Mouse (Mus musculus): ENCODE data around the gene Dennd5b. TPM values are rescaled to one million over a fixed set of nuclear protein-coding genes. Genes with fewer than 3 reads are reported as not detected.
A peak's percentile ranks its signal among the peaks of the same experiment; 100 is the strongest.

Dennd5b gene
- polyA plus RNA-seq, 1 experiment, result 23.1 TPM

- no peak for DNase-seq (ENCODE audit: extremely low spot score in 1 of 2, low spot score in 1 of 2)
Observed at GRCm38 (mm10) chr6:149103451-149103850, 2.0 kb upstream of the Dennd5b start.

DNA sequence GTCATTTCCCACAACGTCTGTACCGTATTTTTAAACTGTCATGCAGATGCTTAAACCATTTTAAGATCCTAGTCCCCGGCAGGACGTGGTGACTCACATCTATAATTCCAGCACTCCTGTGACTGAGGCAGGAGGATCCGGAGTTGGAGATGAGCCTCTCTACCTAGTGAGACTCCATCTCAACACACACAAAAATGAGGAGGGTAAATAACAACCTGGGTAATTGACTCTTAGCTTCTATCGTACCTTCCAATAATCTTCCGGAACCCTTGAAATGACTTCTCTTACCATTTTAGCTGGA, 413 bp upstream of the Dennd5b start:
- DNase-seq (ENCODE audit: extremely low spot score in 1 of 2, low spot score in 1 of 2), result no peak

DNA sequence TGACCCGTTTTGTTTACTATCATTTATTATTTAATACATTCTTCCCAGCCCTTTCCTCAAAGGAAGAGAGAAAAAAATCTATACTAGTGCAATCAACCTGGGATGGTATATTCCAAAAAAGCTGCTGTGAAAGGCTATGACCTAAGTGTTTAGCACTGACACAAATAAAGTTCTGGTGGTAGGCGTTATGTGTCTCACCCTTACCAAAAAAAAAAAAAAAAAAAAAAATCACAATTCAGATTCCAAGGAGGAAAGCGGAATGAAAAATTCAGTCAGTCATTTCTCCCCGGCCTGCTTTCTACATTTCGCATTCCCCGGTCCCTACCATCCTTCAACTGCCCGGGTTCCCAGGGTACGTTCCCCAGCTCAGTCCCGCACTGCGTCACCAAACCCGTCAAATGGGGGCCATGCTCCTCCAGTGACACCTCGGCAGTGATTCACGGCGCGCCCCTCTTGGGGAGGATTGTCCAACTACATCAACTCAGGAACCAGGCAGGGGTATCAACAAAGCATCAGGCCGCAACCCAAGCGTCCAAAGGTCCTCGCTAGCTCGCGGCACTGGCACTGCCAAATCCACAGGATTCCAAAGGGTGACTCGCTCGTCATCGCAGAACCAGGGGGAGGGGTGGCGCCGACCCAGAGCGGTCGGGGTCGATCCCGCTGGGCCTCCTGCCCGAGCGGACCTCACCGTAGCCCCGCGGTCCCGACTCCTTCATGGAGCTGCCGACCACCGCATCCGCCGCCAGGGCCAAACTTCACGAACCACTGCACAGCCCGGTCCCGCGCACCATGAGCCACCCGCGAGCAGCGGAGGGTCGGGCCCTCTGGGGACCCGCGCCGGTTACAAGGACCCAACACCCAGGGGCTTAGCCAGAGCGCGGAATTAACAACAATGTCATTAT, 1.1 kb downstream of the Dennd5b start:
- DNase-seq (ENCODE audit: extremely low spot score in 1 of 2, low spot score in 1 of 2), result peak; percentile 38 to 74

GRCm38 (mm10) chr6:149098993-149099392, 2.5 kb downstream of the Dennd5b start:
- no peak for DNase-seq (ENCODE audit: extremely low spot score in 1 of 2, low spot score in 1 of 2)

- DNase-seq (ENCODE audit: extremely low spot score in 1 of 2, low spot score in 1 of 2), result no peak
Observed at GRCm38 (mm10) chr6:149097276-149097675, 4.2 kb downstream of the Dennd5b start.

GRCm38 (mm10) chr6:149096233-149096632, 5.2 kb downstream of the Dennd5b start:
- no peak for DNase-seq (ENCODE audit: extremely low spot score in 1 of 2, low spot score in 1 of 2)

DNA sequence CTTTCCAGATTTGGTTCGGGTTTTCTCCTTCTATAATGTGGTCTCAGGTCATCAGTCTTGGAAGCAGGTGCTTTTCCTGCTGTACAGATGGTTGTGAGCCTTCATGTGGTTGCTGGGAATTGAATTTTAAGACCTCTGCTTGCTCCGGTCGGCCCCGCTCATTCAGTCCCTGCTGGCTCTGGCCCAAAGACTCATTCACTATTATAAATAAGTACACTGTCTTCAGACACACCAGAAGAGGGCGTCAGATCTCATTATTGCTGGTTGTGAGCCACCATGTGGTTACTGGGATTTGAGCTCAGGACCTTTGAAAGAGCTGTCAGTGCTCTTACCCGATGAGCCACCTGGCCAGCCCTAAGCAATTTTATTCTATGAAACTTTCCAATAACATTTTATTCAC, 6.1 kb downstream of the Dennd5b start:
- DNase-seq (ENCODE audit: extremely low spot score in 1 of 2, low spot score in 1 of 2), result no peak

- DNase-seq (ENCODE audit: extremely low spot score in 1 of 2, low spot score in 1 of 2), result no peak
Observed at GRCm38 (mm10) chr6:149094555-149094954, 6.9 kb downstream of the Dennd5b start.

GRCm38 (mm10) chr6:149093465-149093864, 8.0 kb downstream of the Dennd5b start:
- DNase-seq (ENCODE audit: extremely low spot score in 1 of 2, low spot score in 1 of 2), result no peak

DNA sequence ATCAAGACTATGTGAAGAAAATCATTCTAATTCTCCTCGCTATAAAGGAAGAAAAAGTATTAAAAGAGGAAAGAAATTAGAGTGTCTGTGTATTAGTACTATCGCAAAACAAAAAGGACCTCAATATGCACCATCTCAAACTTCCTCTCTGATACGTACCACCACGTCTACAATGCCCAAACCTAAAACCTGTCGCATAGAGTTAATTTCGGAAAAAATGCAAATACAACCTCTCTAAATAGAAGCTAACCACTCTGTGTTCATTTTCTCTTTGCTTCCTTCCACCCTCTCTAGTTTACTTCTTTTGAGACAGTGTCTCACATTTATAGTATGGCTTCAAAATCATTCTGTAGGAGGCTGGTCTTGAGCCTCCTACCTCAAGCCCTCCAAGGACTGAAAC, 9.1 kb downstream of the Dennd5b start:
- DNase-seq (ENCODE audit: extremely low spot score in 1 of 2, low spot score in 1 of 2), result no peak

- DNase-seq (ENCODE audit: extremely low spot score in 1 of 2, low spot score in 1 of 2), result no peak
Observed at GRCm38 (mm10) chr6:149077136-149077808, 24.2 kb downstream of the Dennd5b start.

GRCm38 (mm10) chr6:149073854-149074253, 27.6 kb downstream of the Dennd5b start:
- peak in 1 of 2 experiments; percentile 44 for DNase-seq (ENCODE audit: extremely low spot score in 1 of 2, low spot score in 1 of 2)

- no peak for DNase-seq (ENCODE audit: extremely low spot score in 1 of 2, low spot score in 1 of 2)
Observed at GRCm38 (mm10) chr6:149072873-149073272, 28.6 kb downstream of the Dennd5b start.

- DNase-seq (ENCODE audit: extremely low spot score in 1 of 2, low spot score in 1 of 2), result no peak
Observed at GRCm38 (mm10) chr6:149070592-149071124, 30.8 kb downstream of the Dennd5b start.

DNA sequence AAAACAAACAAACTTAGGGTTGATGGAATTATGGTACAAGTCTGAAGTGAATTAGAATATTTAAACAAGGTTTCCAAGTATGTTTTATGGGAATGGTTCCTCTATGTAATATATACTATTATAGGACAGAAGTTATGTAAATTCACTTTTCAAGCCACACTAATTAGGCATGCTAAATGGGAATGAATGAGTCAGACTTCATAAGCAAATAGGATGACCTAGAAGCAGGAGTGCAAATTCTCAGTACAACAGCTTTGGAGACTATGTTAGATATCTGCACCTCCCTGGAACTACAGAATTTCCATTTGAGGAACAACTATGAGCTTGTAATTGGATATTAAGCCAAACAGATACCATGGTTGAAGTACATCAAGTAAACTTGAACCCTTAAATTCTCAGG, 38.1 kb downstream of the Dennd5b start:
- no peak for DNase-seq (ENCODE audit: extremely low spot score in 1 of 2, low spot score in 1 of 2)

GRCm38 (mm10) chr6:149060670-149061387, 40.7 kb downstream of the Dennd5b start:
- DNase-seq (ENCODE audit: extremely low spot score in 1 of 2, low spot score in 1 of 2), result peak; percentile 50 to 70

- no peak for DNase-seq (ENCODE audit: extremely low spot score in 1 of 2, low spot score in 1 of 2)
Observed at GRCm38 (mm10) chr6:149057947-149058391, 43.5 kb downstream of the Dennd5b start.

DNA sequence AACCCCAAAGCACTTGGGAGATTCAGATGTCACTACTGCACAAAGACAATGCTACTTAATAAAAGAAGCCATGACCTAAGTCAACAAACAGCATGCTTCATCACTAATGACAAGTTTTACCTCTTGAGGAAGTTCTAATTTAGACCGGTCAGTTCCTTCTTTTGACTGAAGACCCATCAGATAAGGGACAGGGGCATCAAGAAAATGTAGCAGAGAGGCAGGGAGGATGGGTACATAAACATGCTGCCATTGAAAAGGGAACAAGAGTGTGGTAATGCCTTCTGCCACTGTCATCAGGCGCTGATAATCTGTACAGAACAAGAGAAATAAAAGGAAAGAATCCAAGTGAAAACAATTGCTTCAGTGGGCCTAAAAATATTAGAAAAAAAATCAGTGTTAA, 46.7 kb downstream of the Dennd5b start:
- no peak for DNase-seq (ENCODE audit: extremely low spot score in 1 of 2, low spot score in 1 of 2)

DNA sequence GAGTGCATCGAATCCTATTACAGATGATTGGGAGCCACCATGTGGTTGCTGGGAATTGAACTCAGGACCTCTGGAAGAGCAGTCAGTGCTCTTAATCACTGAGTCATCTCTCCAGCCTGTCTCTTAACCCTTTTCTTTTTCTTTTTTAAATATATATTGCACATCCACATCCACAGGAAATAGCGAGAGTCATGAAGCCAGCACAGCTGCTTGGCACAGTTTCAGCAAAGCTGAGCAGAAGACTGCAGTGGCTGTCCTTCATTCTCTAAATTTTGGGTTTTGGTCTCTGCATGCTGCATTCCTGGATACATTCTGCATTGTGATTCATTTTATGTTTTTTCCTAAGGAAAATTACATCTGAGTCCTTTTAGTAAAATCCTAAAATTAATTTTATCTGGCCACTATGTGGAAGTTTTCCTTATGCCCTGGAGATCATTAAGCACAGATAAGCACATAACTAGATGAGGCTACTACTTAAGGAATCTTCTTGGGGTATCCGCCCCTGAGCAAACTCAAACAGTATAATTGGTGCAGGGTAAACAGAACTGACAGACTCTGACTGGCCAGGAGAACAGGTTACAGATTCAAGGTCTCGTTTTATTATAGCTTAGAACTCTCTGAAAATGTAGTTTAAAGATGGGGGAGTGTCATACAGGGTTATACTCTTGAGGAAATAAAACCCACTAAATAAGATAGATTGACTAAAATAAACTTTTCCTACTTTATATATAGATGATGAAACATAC, 50.3 kb downstream of the Dennd5b start:
- no peak for DNase-seq (ENCODE audit: extremely low spot score in 1 of 2, low spot score in 1 of 2)

GRCm38 (mm10) chr6:149040099-149040498, 61.4 kb downstream of the Dennd5b start:
- no peak for DNase-seq (ENCODE audit: extremely low spot score in 1 of 2, low spot score in 1 of 2)

Measured in frontal cortex, adult 2 months (tissue).